ENCODE assay signal across 16 mouse cellular contexts in genomic region chr7:137277713-137278112, GRCm38 (mm10). TPM values are rescaled to one million over a fixed set of nuclear protein-coding genes. Genes with fewer than 3 reads are reported as not detected.
DNase-seq lines count a peak whose midpoint lies in the region; ATAC-seq and TF ChIP-seq lines count a peak whose summit lies in the region.
"Had no signal": no experiment of that assay in that cellular context is flagged by ENCODE, and none has a peak within 500 bp of the region (broad histone marks: within the 10 kb centered on the region; RNA-seq: fewer than 3 reads in every experiment).

No protein-coding gene starts in this region.

- H3K9me3 ChIP-seq in hindbrain, embryonic 15.5 days = no peaks in the 10 kb centered on the region
- H3K9me3 ChIP-seq in hindbrain, embryonic 11.5 days (ENCODE audit: control insufficient read depth, low read length) = no peaks in the 10 kb centered on the region
- H3K9me3 ChIP-seq in neural tube, embryonic 15.5 days (replicated peaks) = no peaks in the 10 kb centered on the region
- H3K9me3 ChIP-seq: embryonic facial prominence, embryonic 15.5 days; forebrain, embryonic 10.5 days; heart, embryonic 13.5 days had no signal

- WGBS in hindbrain, embryonic 15.5 days = 72% methylated on average over 5 of the region's 5 CpGs
- 82% methylated on average over 5 of the region's 5 CpGs for WGBS in hindbrain, embryonic 11.5 days
- 82% methylated on average over 5 of the region's 5 CpGs for WGBS in neural tube, embryonic 15.5 days

- H3K4me3 ChIP-seq in gastrocnemius, adult 2 months = peak overlapping the region; percentile 23; the same call in 1 of the 2 replicates
- no peak overlapping the region for H3K4me3 ChIP-seq in hindbrain, embryonic 15.5 days
- no peak overlapping the region for H3K4me3 ChIP-seq in hindbrain, embryonic 11.5 days (ENCODE audit: low read depth, low read length)
- H3K4me3 ChIP-seq in neural tube, embryonic 15.5 days (replicated peaks) = no peak overlapping the region
- H3K4me3 ChIP-seq: embryonic facial prominence, embryonic 15.5 days; erythroblast, embryonic 14.5 days; forebrain, embryonic 10.5 days; heart, embryonic 13.5 days had no signal

- peaks cover 23% of the 10 kb centered on the region for H3K4me1 ChIP-seq in hindbrain, embryonic 15.5 days (replicated peaks)
- 0 out of 2 replicates have a peak, but pooled peaks cover 1% of the 10 kb centered on the region for H3K4me1 ChIP-seq in hindbrain, embryonic 11.5 days (replicated peaks; ENCODE audit: control insufficient read depth, insufficient read depth, low read length)
- H3K4me1 ChIP-seq in neural tube, embryonic 15.5 days = peaks cover 70% of the 10 kb centered on the region
- H3K4me1 ChIP-seq: heart, embryonic 13.5 days had no signal

- H3K27ac ChIP-seq in gastrocnemius, adult 2 months = peak overlapping the region; percentile 66
- 0 out of 2 replicates have a peak overlapping the region, but pooled peaks have one; percentile 19 for H3K27ac ChIP-seq in hindbrain, embryonic 15.5 days (replicated peaks)
- no peak overlapping the region for H3K27ac ChIP-seq in hindbrain, embryonic 11.5 days (ENCODE audit: low read depth, low read length)
- peak overlapping the region; percentile 10; the same call in 1 of the 2 replicates for H3K27ac ChIP-seq in neural tube, embryonic 15.5 days (replicated peaks)
- H3K27ac ChIP-seq: embryonic facial prominence, embryonic 15.5 days; forebrain, embryonic 10.5 days; heart, embryonic 13.5 days had no signal

- ATAC-seq in hindbrain, embryonic 15.5 days (ENCODE audit: low FRiP score, low read depth) = no peak
- no peak for ATAC-seq in hindbrain, embryonic 11.5 days (ENCODE audit: low FRiP score)
- ATAC-seq in neural tube, embryonic 15.5 days (ENCODE audit: low FRiP score) = no peak
- ATAC-seq: forebrain, embryonic 14.5 days; hindbrain, embryonic 16.5 days; inflammation-experienced regulatory T-cells, adult 6 months; intestine, postnatal 0 days had no signal

- TF ChIP-seq CTCF in gastrocnemius, adult 2 months (IDR thresholded peaks at IDR 0.05) = no peak

- H3K4me2 ChIP-seq in hindbrain, embryonic 15.5 days = no peak overlapping the region
- no peak overlapping the region for H3K4me2 ChIP-seq in hindbrain, embryonic 11.5 days (replicated peaks; ENCODE audit: low read depth, low read length)
- no peak overlapping the region for H3K4me2 ChIP-seq in neural tube, embryonic 15.5 days
- H3K4me2 ChIP-seq: embryonic facial prominence, embryonic 15.5 days; heart, embryonic 13.5 days had no signal

- intact Hi-C loops in gastrocnemius, adult 2 months (cut with DNase I) = no loop called here

- DNase-seq in gastrocnemius, adult 2 months = peak; percentile 42
- no peak for DNase-seq in gastrocnemius, adult 8-10 months (ENCODE audit: low spot score in 2 of 2)
- DNase-seq in hindbrain, embryonic 11.5 days (ENCODE audit: low spot score) = no peak
- DNase-seq in Muller cell, postnatal 12 days (ENCODE audit: inconsistent ontology term) = peak; percentile 16
- DNase-seq: cerebellum, adult 2 months; heart, postnatal 4 days had no signal

- H3K27me3 ChIP-seq in hindbrain, embryonic 15.5 days = no peaks in the 10 kb centered on the region
- H3K27me3 ChIP-seq in hindbrain, embryonic 11.5 days (ENCODE audit: control insufficient read depth, insufficient read depth, low read length) = no peaks in the 10 kb centered on the region
- no peaks in the 10 kb centered on the region for H3K27me3 ChIP-seq in neural tube, embryonic 15.5 days (replicated peaks)
- H3K27me3 ChIP-seq: embryonic facial prominence, embryonic 15.5 days had no signal

- H3K36me3 ChIP-seq in hindbrain, embryonic 15.5 days = no peaks in the 10 kb centered on the region
- no peaks in the 10 kb centered on the region for H3K36me3 ChIP-seq in hindbrain, embryonic 11.5 days (ENCODE audit: control insufficient read depth, insufficient read depth, low read length)
- no peaks in the 10 kb centered on the region for H3K36me3 ChIP-seq in neural tube, embryonic 15.5 days
- H3K36me3 ChIP-seq: embryonic facial prominence, embryonic 15.5 days; forebrain, embryonic 10.5 days; heart, embryonic 13.5 days had no signal

- no peak overlapping the region for H3K9ac ChIP-seq in hindbrain, embryonic 15.5 days
- no peak overlapping the region for H3K9ac ChIP-seq in hindbrain, embryonic 11.5 days (ENCODE audit: low read depth, low read length)
- H3K9ac ChIP-seq in neural tube, embryonic 15.5 days (replicated peaks) = no peak overlapping the region
- H3K9ac ChIP-seq: embryonic facial prominence, embryonic 15.5 days; heart, embryonic 13.5 days had no signal

RNA-seq across cellular contexts. Expression of gene Ebf3, which starts 36.5 kb away (rescaled TPM):
- 1 to 10 TPM; 7.2 to 7.7 TPM for total RNA-seq in gastrocnemius, adult 2 months (2021)
- total RNA-seq in gastrocnemius, adult 8-10 months (2022) = 1 to 10 TPM; 5.8 to 8.5 (median 7.1) TPM
- 18.0 and 18.5 TPM in 2 replicates for polyA plus RNA-seq in hindbrain, embryonic 15.5 days (2015; fragmentation: Nextera tagmentation; extraction: Ambion mirVana)
- 14.0 and 15.9 TPM in 2 replicates for polyA plus RNA-seq in hindbrain, embryonic 11.5 days (2014; fragmentation: Nextera tagmentation; extraction: Ambion mirVana)
- 16.6 and 22.4 TPM in 2 replicates for polyA plus RNA-seq in neural tube, embryonic 15.5 days (2015; fragmentation: Nextera tagmentation; extraction: Ambion mirVana)
- polyA plus RNA-seq: erythroblast, embryonic 14.5 days; inflammation-experienced regulatory T-cells, adult 6 months had no signal

Comparison
In these comparisons a context has a peak if more than half of its experiments do, and no peak if none do; other contexts are left out.
1. DNase-seq: peak in gastrocnemius, adult 2 months (single experiment) and Muller cell, postnatal 12 days (single experiment); none in gastrocnemius, adult 8-10 months (0 of 2) and hindbrain, embryonic 11.5 days (single experiment).